Mouse (Mus musculus): ENCODE results near the gene Ddx43. TPM values are rescaled to one million over a fixed set of nuclear protein-coding genes. Genes with fewer than 3 reads are reported as not detected.
"Not testable (repeated sequence)": the region's sequence is repeated elsewhere in the genome, so short reads cannot be mapped to it uniquely, and the experiment has no call there.

Gene Ddx43
- total RNA-seq (2015) (0.39 TPM in 1 of 2 replicates, not detected in the other), total RNA-seq (2017) (0.08 TPM in 1 of 2 replicates, not detected in the other)

DNA sequence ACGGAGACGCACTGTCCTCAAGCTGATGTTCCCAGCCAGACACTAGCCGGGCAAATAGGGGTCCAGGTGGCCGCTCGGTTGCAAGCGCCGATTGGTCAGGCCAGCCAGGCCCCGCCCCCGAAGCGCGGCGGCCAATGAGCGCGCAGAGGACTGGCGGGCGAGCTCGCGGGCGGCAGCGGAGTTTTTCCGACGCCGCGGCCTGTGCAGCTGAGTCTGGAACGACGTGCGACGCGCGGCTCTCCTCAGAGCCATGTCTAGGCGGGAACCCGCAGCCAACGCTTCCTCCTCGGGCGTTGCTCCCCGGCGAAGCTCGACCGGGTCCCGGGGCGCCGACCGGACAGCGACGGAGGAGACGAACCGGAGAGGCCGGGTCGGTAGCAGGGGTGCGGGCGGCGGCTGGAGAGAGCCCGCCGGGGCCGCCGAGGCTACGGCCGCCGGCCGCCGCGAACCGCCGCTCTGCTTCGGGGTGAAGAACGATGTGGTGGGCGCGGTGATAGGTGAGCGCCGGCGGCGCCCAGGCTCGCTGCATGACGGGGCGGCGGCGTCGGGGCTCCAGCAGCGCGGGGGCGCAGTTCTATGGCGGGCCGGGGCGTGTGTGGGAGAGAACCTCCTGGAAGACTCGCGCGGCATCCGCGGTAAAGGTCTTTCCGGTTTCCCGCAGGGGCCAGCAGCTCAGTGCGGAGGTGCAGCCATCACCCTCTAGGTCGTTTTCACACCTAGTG lies at the start of gene Ddx43:
Gene Ddx43 (plus strand): TSS at position 148 of the 722 bp plus-strand sequence.
- ATAC-seq (ENCODE audit: poor library complexity, severe bottlenecking) = peak; percentile 83

DNA sequence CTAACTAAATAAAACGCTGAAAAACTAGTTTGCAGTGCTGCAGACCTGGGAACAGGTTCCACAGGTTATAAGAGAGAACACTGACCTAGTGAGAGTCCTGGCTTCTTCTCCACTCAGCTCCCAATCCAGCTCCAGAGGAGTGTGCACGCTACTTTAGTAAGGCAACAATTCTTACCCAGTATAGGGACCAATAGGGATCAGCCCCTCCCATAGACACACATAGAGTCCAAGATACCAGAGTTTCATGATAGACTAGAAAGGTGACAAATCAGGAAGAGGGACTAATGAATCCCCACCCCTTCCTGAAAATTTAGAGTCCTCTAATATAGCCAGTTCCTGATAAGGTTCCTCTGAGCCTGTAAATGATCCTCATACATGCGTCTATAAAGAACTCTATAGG lies 48.6 kb upstream of the Ddx43 start:
- no peak for ATAC-seq (ENCODE audit: poor library complexity, severe bottlenecking)

DNA sequence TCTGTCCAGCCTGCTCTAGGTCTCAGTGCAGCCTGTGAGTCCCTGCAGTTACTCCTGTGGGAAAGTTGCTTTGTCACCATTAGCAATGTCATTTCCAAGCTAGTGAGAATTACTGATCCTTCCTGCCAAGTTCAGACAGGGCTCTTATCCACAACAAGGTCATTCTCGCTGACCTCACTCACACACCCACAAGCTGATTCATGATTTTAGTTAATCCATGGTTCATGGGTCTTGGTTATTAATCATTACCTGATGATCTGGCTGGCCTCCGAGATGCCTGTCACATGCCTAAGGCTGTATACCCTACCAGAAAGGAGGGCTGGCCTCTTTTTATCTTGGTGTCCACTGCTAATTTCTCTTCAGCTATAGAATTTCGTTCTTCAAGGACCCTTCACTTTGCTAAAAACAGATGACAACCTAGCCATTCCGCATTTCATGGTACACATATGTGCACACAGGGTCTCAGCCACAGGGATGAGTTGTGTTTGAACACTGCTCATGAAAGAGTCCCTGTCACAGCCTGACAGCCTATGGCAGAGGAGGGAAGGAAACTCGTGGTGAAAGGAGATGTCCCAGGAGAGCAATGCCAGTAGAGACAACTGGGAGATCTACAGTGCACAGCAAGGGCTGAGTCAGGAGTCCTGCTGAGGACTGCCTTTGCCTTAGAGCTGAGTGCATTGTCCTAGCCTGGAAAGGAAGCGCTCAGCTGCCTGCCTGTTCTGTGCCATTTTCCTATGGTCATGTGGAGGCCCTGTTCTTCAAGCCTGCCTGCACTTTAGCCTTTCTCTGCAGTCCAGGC lies 47.2 kb upstream of the Ddx43 start:
- ATAC-seq (ENCODE audit: poor library complexity, severe bottlenecking) = not testable (repeated sequence)

DNA sequence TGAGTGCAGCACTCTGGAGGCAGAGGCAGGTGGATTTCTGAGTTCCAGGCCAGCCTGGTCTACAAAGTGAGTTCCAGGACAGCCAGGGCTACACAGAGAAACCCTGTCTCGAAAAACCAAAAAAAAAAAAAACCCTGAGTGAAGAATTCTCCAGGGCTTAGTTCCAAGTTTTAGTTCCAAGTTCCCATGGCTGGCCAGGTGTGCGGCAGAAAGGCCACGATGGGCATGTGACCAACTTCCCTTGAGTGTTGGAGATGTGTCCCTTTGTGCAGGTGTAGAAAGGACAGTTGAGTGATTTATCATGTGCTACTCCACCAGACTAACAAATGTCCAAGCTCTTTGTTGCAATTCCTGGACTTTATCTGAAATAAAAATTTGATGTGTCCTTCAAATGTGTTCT lies 46.4 kb upstream of the Ddx43 start:
- ATAC-seq (ENCODE audit: poor library complexity, severe bottlenecking) = not testable (repeated sequence)

DNA sequence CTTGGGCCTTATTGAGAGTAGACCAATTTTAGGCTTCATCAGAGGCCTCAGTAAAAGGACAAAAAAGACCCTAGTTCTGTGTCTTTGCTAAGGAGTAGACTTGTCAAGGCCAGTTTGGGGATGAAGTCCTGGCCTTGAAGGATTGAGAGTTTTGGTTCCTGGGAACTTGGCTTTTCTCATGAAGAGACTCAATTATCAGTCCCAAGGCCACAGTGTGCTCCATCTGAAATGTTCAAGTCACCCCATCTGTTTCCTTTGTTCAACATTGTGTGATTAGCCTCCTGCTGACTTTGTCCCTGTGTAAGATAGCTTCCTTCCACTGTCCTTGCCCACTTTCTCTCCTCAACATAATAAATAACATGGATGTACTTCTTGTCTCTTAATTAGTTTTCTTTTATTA lies 45.6 kb upstream of the Ddx43 start:
- not testable (repeated sequence) for ATAC-seq (ENCODE audit: poor library complexity, severe bottlenecking)

DNA sequence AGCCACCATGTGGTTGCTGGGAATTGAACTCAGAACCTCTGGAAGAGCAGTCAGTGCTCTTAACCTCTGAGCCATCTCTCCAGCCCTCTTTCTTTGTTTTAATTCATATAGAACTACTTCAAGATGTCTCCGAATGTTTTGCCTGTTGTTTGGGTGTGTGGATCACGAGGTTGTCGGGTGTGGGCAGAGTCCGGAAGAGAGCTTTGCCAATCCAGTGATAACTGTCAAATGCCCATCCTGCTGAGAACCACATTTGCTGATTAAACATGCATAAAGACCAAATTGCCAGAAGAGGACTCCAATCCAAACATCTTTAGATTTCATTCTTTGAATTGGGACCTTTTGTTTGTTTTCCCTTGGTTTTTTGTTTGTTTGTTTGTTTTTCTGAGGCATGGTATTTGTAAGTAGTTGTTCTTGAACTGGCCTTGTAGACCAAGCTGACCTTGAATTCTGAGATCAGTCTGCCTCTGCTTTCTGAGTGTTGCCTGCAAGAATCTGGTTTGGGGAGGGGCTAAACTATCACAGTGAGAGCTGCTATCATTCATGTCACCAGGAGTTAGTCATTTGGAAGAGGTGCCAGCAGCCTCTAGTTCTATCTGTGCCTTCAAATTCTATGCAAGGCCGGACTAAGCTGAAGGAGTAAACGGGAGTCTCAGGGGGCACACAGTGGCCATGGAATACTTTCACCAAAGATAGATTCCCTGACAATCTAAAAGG lies 43.9 kb upstream of the Ddx43 start:
- no peak for ATAC-seq (ENCODE audit: poor library complexity, severe bottlenecking)

DNA sequence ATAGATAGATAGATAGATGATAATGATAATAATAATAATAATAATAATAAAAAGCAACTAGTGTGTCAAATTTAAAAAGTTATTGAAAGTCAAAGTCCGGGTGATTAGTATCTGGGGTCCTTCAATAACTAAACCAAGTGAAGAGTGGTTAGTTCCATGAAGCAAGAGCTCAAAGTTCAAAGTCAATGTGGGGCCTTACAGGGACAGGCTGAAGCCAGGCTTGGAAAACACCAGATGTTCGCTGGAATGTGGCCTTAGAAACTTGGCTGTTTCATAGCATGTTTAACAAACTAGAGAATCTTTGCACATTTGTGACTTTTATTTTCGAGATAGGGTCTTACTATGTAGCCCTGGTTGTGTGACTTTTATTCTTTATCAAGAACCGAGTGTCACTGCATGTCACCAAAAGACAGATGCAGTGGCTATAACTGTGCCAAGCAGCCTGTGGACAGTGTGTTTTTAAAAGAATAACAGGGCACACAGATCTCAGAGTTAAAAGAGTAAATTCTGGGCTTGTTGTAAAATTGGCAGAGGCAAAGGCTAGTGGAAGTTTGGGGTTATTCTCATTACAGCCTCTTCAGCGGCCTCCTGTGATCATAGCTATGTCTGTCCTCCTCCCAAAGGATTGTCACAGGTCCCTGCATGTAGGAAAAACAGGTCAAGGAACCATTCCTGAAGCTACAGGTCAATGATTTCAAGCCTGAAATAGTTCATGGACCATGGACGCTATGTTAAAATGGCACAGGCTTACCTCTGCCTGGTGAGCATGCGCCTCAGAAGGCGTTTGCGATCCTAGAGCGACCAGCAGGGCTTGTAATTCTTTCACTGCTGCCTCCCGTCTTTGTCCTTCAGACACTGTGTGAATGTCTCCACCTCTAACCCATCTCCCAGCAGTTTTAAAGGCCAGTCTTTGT lies 40.7 kb upstream of the Ddx43 start:
- no peak for ATAC-seq (ENCODE audit: poor library complexity, severe bottlenecking)

DNA sequence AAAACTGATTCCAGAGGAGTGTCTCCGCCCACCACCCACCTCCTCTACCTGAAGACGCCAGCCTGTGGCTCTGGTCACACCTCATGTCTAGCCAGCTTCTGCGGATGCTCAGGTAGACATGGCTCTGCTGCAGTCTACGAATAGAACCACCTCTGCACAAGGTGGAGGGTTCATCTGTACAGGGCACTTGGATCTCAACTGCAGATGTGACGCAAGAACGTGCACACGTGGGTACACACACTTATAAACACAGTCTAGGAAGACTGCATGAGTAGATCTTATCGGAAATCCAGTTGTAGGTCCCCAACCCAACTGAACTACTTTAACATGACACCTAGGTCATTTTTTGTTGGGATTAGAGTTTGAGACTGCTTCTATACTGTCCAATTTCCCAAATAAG lies 40.0 kb upstream of the Ddx43 start, which contains the start of gene Gsta2:
Gene Gsta2 (minus strand): TSS at position 178 of the 400 bp plus-strand sequence.
- no peak for ATAC-seq (ENCODE audit: poor library complexity, severe bottlenecking)

DNA sequence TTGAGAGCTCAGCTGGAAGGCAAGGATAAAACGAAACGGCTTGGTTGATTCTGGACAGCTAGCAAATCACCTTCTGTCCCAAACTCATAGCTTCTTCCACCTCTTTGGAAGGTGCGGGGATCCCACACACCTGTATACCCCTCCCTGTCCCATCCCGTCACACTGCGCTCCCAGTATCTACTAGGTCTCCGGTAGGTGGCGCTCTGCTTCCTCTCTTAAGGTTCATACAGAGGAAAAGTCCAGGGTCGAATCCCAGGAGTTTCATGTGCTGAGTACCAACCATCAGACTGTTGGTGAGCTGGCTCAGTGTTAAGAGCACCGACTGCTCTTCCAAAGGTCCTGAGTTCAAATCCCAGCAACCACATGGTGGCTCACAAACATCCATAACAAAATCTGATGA lies 37.5 kb upstream of the Ddx43 start:
- peak; percentile 70 for ATAC-seq (ENCODE audit: poor library complexity, severe bottlenecking)

DNA sequence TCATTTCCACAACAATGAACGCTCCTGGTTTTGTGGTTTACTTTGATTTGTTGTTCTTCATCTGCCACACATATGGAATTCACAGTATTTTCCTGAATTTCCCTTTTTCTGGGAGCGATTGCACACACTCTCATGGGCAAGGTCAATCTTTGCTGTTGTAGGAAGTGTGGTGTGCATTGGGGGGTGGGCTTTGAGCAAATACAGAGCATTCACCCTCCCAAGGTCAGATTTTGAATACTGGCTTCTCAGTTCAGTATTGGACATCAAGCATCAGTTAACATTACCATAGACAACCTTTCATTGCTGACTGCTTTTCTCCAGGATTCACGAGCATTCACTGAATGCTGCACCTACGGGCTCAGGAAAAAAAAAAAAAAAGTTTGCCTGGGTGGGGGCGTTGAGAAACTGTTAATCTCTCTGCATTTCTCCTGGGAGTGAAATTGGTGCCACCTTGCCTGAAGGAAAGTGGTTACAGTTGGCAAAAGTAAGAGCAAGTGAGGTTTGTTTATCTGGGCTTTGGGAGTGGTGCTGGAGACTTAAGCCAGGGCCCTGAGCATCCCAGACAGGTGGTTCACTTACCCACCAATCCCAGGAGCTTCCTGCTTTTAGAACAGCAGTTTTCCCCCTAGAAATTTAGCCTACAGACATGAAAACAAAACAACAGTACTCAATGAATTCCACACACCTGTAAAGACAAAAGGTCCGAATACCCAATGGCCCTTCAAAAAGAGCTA lies 35.7 kb upstream of the Ddx43 start:
- no peak for ATAC-seq (ENCODE audit: poor library complexity, severe bottlenecking)

DNA sequence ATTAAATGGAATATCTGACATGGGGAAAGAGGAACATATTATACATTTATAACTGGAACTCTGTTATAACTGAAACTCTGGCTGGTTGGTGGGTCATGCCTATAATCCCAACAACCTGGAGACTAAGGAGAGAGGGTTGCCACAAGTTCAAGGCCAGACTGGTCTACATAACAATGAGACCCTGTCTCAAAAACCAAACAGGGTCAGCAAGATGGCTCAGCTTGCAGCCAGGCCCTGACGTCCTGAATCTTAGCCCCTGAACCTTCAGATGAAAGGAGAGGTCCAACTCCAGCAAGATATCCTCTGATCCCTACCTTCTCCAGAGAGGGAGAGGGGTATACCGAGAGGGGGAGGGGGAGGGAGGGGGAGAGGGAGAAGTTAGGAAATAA lies 35.1 kb upstream of the Ddx43 start:
- ATAC-seq (ENCODE audit: poor library complexity, severe bottlenecking) = no peak

DNA sequence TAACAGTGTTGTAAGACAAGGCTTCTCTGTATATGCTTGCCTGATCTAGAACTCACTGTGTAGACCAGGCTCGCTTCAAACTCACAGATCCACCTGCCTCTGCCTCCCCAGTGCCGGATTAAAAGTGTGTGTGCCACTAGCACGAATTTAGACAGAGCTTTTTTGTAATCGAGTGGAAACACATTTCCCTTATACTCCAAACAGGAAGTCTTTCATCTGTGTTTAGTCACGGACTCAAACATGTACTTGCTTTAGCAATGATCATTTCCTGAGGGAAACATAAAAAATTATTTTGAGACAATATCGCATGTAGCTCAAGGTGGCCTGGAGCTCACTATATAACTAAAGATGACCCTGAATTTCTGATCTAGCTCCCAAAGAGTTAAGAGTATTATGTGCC lies 32.2 kb upstream of the Ddx43 start:
- ATAC-seq (ENCODE audit: poor library complexity, severe bottlenecking) = no peak

DNA sequence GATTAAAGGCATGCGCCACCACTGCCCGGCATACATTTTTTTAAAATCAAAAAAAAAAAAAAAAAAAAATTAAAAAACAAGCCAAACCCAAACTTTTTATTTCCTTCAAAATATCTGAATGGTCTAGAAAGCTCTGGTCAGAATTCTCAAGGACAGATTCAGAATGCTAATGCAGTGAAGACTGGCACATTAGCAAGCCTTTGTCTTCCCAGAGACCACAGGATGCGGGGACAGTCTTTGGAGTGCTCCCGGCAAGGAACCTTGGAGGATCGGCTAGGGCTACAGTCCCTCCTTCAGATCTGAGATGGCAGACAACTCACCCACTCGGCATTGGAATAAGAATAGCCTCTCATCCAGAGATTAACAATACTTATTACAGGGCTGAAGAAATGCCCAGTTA lies 30.9 kb upstream of the Ddx43 start:
- ATAC-seq (ENCODE audit: poor library complexity, severe bottlenecking) = no peak

DNA sequence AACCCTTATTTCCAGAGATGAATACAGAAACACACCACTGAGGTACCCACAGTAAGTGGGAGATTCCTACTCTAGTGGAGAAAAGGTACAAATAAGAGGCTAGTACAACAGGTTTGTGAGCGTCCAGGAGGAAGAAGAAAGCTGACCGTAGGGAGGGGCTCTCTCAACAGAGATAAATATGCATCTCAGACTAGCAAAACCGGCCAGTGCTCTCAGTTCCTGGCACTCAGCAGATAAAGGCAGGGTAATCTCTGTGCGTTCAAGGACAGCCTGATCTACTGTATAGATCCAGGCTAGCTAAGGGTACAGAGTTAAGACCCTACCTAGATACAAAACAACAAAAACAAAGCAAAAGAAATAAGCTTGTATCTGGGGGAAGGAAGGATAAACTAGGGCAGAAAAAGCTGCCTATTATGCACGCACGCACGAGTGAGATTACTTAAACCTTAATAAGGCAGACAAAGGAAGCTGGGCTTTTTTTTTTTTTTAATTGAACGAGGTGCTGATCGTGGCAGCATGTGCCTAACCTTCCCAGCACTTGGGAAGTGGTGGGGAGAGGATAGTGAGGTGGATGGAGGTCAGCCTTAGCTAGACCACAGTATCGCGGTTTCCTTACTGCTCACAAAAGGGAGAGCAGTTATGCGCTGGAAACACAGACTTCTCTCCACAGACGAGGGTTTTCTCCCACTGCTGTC lies 29.6 kb upstream of the Ddx43 start:
- ATAC-seq (ENCODE audit: poor library complexity, severe bottlenecking) = no peak

DNA sequence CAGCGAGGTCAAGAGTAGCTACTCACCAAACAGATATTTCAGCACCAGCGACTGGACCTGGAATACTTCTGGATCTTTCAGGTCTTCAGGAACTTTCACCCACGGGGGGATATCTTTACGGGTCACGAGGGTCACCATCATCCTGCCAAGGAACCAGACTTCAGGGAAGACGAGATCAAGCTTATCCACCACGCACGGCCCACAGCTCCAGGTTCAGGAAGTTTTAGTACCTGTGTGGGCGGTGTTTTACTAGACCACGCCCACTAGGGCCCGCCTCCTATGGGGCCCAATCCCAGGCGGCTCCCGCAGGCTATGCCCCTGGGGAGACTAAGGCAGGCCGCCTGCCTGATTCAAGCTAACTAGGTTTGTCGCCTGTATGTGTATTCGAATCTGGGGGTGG lies 27.6 kb upstream of the Ddx43 start, which contains the start of gene Dppa5a:
Gene Dppa5a (minus strand): TSS at position 219 of the 400 bp plus-strand sequence.
- ATAC-seq (ENCODE audit: poor library complexity, severe bottlenecking) = not testable (repeated sequence)

DNA sequence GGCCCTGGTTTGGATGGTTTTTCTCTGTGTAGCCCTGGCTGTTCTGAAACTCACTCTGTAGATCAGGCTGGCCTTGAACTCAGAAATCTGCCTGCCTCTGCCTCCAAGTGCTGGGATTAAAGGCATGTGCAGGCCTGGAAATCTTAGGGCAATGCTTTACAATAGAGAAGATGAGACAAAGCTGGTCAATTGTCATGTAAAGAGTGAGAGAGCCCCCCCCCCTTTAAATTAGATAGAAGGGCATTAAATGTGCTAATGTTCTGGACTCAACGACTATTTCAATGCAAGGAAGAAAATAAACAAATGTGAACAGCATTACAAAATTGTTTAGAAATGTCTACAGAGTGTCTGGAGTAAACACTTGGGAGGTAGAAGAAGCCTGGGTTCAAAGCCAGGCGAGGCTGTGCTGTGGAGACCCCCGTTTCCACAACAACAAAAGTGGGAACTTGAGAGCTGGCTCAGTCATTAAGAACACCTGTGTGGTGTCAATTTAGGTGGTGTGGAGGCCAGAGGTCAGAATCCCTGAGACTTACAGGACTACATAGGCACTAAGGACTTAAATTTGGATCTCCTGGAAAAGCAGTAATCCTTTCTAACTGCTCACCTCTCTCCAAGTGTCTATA lies 26.8 kb upstream of the Ddx43 start:
- no peak for ATAC-seq (ENCODE audit: poor library complexity, severe bottlenecking)

DNA sequence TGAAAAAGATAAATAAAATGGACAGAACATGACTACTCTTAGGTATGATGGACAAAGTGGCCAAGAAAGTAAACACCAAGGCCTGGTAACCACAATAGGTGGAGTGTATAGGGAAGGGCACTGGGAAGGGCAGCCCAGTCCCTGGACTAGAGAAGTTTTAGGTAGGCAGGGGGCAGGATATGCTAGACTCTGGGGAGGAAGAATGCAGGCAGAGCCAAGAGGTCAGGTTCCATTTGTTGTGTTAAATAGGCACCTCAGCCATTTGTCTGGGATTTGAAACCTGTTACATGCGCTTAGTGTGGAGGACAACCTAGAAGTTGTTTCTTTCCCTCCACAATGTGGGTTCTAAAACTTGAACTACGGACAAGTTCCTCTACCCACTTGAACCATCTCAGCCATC lies 26.2 kb upstream of the Ddx43 start:
- ATAC-seq (ENCODE audit: poor library complexity, severe bottlenecking) = no peak

DNA sequence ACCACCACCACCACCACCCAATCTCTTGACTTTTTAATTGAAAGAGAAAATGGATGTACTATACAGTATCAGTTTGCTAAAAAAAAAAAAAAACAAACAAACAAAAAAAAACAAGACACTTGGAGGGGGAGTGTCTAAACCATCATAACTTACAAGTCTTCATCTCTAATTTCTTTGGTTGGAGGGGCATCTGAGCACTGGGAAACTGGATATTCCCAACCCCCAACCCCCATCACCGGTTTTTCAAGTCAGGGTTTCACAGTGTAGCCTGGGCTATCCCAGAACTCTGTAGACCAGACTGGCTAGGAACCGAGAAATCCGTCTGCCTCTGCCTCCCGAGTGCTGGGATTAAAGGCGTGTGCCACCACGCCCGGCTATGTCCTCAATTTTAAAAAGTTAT lies 25.8 kb upstream of the Ddx43 start:
- ATAC-seq (ENCODE audit: poor library complexity, severe bottlenecking) = no peak

DNA sequence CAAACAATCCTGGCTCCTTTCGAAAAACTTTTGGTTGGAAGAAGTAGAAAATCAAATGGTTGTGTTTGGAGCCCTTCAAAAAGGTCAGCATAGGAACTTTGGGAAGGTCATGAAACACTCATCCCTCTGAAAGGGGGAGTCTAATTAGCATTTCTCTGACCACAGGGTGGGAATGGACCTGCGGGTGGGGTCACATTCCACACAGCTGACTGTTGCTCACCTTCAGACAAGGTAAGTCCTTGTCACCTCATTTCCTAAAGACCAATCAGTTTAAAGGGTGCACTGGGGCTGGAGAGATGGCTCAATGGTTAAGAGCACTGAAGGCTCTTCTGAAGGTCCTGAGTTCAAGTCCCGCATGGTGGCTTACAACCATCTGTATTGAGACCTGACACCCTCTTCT lies 24.1 kb upstream of the Ddx43 start:
- no peak for ATAC-seq (ENCODE audit: poor library complexity, severe bottlenecking)
